ENCODE assay signal across 17 mouse cellular contexts in genomic region chr7:75467791-75468190, GRCm38 (mm10).
"Had no signal": no experiment of that assay in that cellular context is flagged by ENCODE, and none has a peak within 500 bp of the region (broad histone marks: within the 10 kb centered on the region; RNA-seq: fewer than 3 reads in every experiment).

No protein-coding gene starts in this region.

- H3K4me1 ChIP-seq: midbrain, embryonic 15.5 days; stomach, embryonic 15.5 days had no signal

- H3K4me2 ChIP-seq: lung, embryonic 15.5 days; midbrain, embryonic 13.5 days; midbrain, embryonic 15.5 days; neural tube, embryonic 12.5 days; stomach, embryonic 15.5 days had no signal

- H3K36me3 ChIP-seq: lung, embryonic 15.5 days; midbrain, embryonic 13.5 days; midbrain, embryonic 15.5 days; neural tube, embryonic 12.5 days; stomach, embryonic 15.5 days had no signal

- H3K9me3 ChIP-seq: lung, embryonic 15.5 days; megakaryocyte, embryonic 14.5 days; midbrain, embryonic 13.5 days; midbrain, embryonic 15.5 days; neural tube, embryonic 12.5 days; stomach, embryonic 15.5 days had no signal

- H3K4me3 ChIP-seq: lung, embryonic 15.5 days; megakaryocyte, embryonic 14.5 days; midbrain, embryonic 13.5 days; midbrain, embryonic 15.5 days; neural tube, embryonic 12.5 days; stomach, embryonic 15.5 days had no signal

- H3K27ac ChIP-seq: lung, embryonic 15.5 days; macrophage; midbrain, embryonic 13.5 days; midbrain, embryonic 15.5 days; neural tube, embryonic 12.5 days; stomach, embryonic 15.5 days; stomach, postnatal 0 days had no signal

- H3K27me3 ChIP-seq: lung, embryonic 15.5 days; megakaryocyte, embryonic 14.5 days; midbrain, embryonic 13.5 days; midbrain, embryonic 15.5 days; neural tube, embryonic 12.5 days; stomach, embryonic 15.5 days had no signal

- H3K9ac ChIP-seq: liver, postnatal 0 days; lung, embryonic 15.5 days; midbrain, embryonic 13.5 days; midbrain, embryonic 15.5 days; neural tube, embryonic 12.5 days; stomach, embryonic 15.5 days had no signal

- DNase-seq: liver, postnatal 0 days; lung, adult 2 months; lung, postnatal 14 days; lung, postnatal 36 days; right cerebral cortex, postnatal 14 days; thymus, adult 2 months; thymus, postnatal 25 days; thymus, postnatal 4 days had no signal

- ATAC-seq: liver, postnatal 0 days; lung, postnatal 0 days; midbrain, embryonic 13.5 days; midbrain, embryonic 15.5 days had no signal
